Mouse (Mus musculus) liver, adult 2 months (tissue): ENCODE measurements around the gene Msantd1.

Source experiments
- CTCF ChIP-seq: fragments of 200-500 bp; IDR thresholded peaks from 2 replicates; pipeline ENCODE4 v1.5.1; 2011; ENCODE audit warnings: low read depth, low read length, control low read depth
- POLR2A ChIP-seq: fragments of 200-500 bp; IDR thresholded peaks from 2 replicates; pipeline ENCODE4 v1.6.1; 2011; ENCODE audit warnings: low read length, control low read depth; ENCODE audit not compliant: insufficient read depth; ENCODE audit errors: extremely low read depth

DNA sequence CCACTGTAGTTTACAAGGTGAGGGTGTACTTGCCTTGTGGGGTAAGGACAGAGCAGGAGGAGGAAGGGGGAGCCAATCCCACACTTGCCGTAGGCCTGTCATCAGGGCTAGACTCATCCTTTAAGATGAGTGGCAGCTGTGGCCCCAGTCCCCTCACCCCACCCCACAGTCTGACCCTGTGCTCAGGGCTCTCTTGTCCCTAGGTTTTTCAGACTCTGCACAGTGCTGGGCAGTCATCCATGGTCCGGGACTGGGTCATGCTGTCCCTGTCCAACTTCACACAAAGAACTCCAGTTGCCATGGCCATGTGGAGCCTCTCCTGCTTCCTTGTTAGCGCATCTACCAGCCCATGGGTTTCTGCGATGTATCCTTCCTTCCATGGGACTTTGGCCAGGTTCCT, 582 bp upstream of the Msantd1 start:
- no peak for TF ChIP-seq POLR2A
- TF ChIP-seq CTCF: no peak
